Mouse (Mus musculus) ovary, postnatal 10 days (tissue): ENCODE data around the gene Prok2.

ENCODE experiments used
- DNase-seq: peaks from one replicate; pipeline ENCODE4 v3.0.0; 2022; ENCODE audit warnings: low spot score

The Prok2 gene

GRCm38 (mm10) chr6:99692206-99692915, 33.8 kb downstream of the Prok2 start, which contains the start of gene Gpr27:
Gene Gpr27, plus strand, starts transcription at chr6:99692679.
- DNase-seq: peak; percentile 15

- DNase-seq: no peak
These were observed 34.5 kb downstream of the Prok2 start for GRCm38 (mm10) chr6:99691666-99692205.

- no peak for DNase-seq
These were observed 37.7 kb downstream of the Prok2 start for GRCm38 (mm10) chr6:99688513-99688912.

GRCm38 (mm10) chr6:99684899-99685298, 41.3 kb downstream of the Prok2 start:
- no peak for DNase-seq

GRCm38 (mm10) chr6:99683974-99684373, 42.2 kb downstream of the Prok2 start:
- no peak for DNase-seq

- no peak for DNase-seq
These were observed 48.1 kb downstream of the Prok2 start for GRCm38 (mm10) chr6:99678108-99678507.

GRCm38 (mm10) chr6:99677325-99677724, 48.9 kb downstream of the Prok2 start:
- DNase-seq: no peak

- DNase-seq: no peak
These were observed 51.7 kb downstream of the Prok2 start for GRCm38 (mm10) chr6:99674482-99674881.

- no peak for DNase-seq
These were observed 54.4 kb downstream of the Prok2 start for GRCm38 (mm10) chr6:99671768-99672167.

GRCm38 (mm10) chr6:99670481-99671119, 55.6 kb downstream of the Prok2 start:
- no peak for DNase-seq

- DNase-seq: no peak
These were observed 56.5 kb downstream of the Prok2 start for GRCm38 (mm10) chr6:99669481-99670325.

- no peak for DNase-seq
These were observed 58.9 kb downstream of the Prok2 start for GRCm38 (mm10) chr6:99667290-99667689.

GRCm38 (mm10) chr6:99666318-99667171, 59.6 kb downstream of the Prok2 start, which contains the start of the genes Eif4e3 and Gm20696:
Gene Eif4e3, minus strand, starts transcription at chr6:99666771.
Gene Gm20696, minus strand, starts transcription at chr6:99666797.
- peak; percentile 26 for DNase-seq

GRCm38 (mm10) chr6:99665457-99666317, 60.5 kb downstream of the Prok2 start:
- DNase-seq: no peak

GRCm38 (mm10) chr6:99663232-99663631, 63.0 kb downstream of the Prok2 start:
- DNase-seq: no peak
